Mouse (Mus musculus) G1E (cell line): ENCODE measurements at regions not wholly inside any gene's neighbourhood (a gene's known extent, or its start where the extent isn't known, plus 50 kb on each side); places are given as distances from the start of the nearest gene placed in this dataset.

Experiments
- ATAC-seq: 2 replicates; pipeline ENCODE4 v1.8.0; 2016; ENCODE audit warnings: mild to moderate bottlenecking; ENCODE audit not compliant: insufficient number of reproducible peaks, poor library complexity, low FRiP score, severe bottlenecking; ENCODE audit errors: extremely low read depth
- DNase-seq: peaks from one replicate; pipeline ENCODE4 v3.0.0; 2012; ENCODE audit warnings: low spot score
- H3K27me3 ChIP-seq: 2 replicates; pipeline ENCODE4 v1.6.1; 2012; ENCODE audit warnings: mild to moderate bottlenecking, low read length, inconsistent platforms; ENCODE audit not compliant: insufficient read depth
- H3K36me3 ChIP-seq: replicated peaks from 2 replicates; pipeline ENCODE3; 2012; ENCODE audit warnings: mild to moderate bottlenecking, inconsistent platforms
- H3K4me1 ChIP-seq: 2 replicates; pipeline ENCODE4 v1.6.1; 2012; ENCODE audit warnings: low read depth, low read length, inconsistent platforms, mixed read lengths; ENCODE audit not compliant: insufficient read depth
- H3K4me3 ChIP-seq: 2 replicates; pipeline ENCODE4 v1.5.1; 2012; ENCODE audit warnings: low read depth, mild to moderate bottlenecking, inconsistent platforms, low read length, moderate library complexity, mixed read lengths
- H3K9me3 ChIP-seq: replicated peaks from 2 replicates; pipeline ENCODE4 v1.6.1; 2012; ENCODE audit warnings: inconsistent platforms
- CTCF ChIP-seq: IDR thresholded peaks from 2 replicates; pipeline ENCODE4 v1.5.1; 2012; ENCODE audit warnings: low read depth, low read length, inconsistent platforms, mixed read lengths
- GATA1 ChIP-seq: IDR thresholded peaks from 2 replicates; pipeline ENCODE4 v1.6.1; 2012; ENCODE audit warnings: borderline replicate concordance, low read length, inconsistent platforms, mixed read lengths
- GATA2 ChIP-seq: IDR thresholded peaks from 2 replicates; pipeline ENCODE4 v1.6.1; 2012; ENCODE audit warnings: low read depth, low read length, inconsistent platforms, borderline replicate concordance
- POLR2AphosphoS5 ChIP-seq: IDR thresholded peaks from 2 replicates; pipeline ENCODE4 v1.6.1; 2012; ENCODE audit warnings: low read depth, low read length, inconsistent platforms; ENCODE audit not compliant: insufficient replicate concordance
- TAL1 ChIP-seq: conservative IDR thresholded peaks from 2 replicates; pipeline ENCODE4 v1.6.1; 2012; ENCODE audit warnings: low read depth, low read length, inconsistent platforms, mixed read lengths

GRCm38 (mm10) chr13:83884766-83885543 is 337.1 kb upstream of the Tmem161b start:
- H3K4me3 ChIP-seq = no peak overlapping the region
- no peaks in the 10 kb centered on the region for H3K4me1 ChIP-seq
- H3K36me3 ChIP-seq = no peaks in the 10 kb centered on the region
- TF ChIP-seq POLR2AphosphoS5 (no peak), CTCF (no peak), GATA2 (no peak), GATA1 (no peak), TAL1 (no peak)
- ATAC-seq = no peak
- no peaks in the 10 kb centered on the region for H3K9me3 ChIP-seq
- no peak for DNase-seq
- 0 out of 2 replicates have a peak, but pooled peaks cover 2% of the 10 kb centered on the region for H3K27me3 ChIP-seq

GRCm38 (mm10) chr13:83885729-83886128 is 336.4 kb upstream of the Tmem161b start:
- Histone ChIP-seq H3K4me3 (no peak overlapping the region), H3K36me3 (no peaks in the 10 kb centered on the region), H3K27me3 (no peaks in the 10 kb centered on the region), H3K4me1 (no peaks in the 10 kb centered on the region), H3K9me3 (no peaks in the 10 kb centered on the region)
- no peak for TF ChIP-seq POLR2AphosphoS5
- no peak for TF ChIP-seq TAL1
- TF ChIP-seq GATA1 = no peak
- TF ChIP-seq GATA2 = no peak
- DNase-seq (no peak), ATAC-seq (no peak)

GRCm38 (mm10) chr13:83914697-83915096 is 307.4 kb upstream of the Tmem161b start:
- H3K4me3 ChIP-seq = no peak overlapping the region
- no peaks in the 10 kb centered on the region for H3K27me3 ChIP-seq
- no peak for ATAC-seq
- DNase-seq = no peak
- TF ChIP-seq GATA1 = no peak
- no peak for TF ChIP-seq CTCF
- TF ChIP-seq POLR2AphosphoS5 = no peak
- no peak for TF ChIP-seq TAL1
- TF ChIP-seq GATA2 = no peak
- no peaks in the 10 kb centered on the region for H3K36me3 ChIP-seq
- H3K4me1 ChIP-seq = no peaks in the 10 kb centered on the region
- H3K9me3 ChIP-seq = no peaks in the 10 kb centered on the region

- no peak for DNase-seq
- H3K9me3 ChIP-seq = no peaks in the 10 kb centered on the region
- H3K27me3 ChIP-seq = no peaks in the 10 kb centered on the region
- no peak for ATAC-seq
- no peak for TF ChIP-seq TAL1
- no peak for TF ChIP-seq GATA1
- no peak for TF ChIP-seq GATA2
- TF ChIP-seq POLR2AphosphoS5 = no peak
- TF ChIP-seq CTCF = no peak
- no peak overlapping the region for H3K4me3 ChIP-seq
- H3K36me3 ChIP-seq = no peaks in the 10 kb centered on the region
- H3K4me1 ChIP-seq = no peaks in the 10 kb centered on the region
Measured at GRCm38 (mm10) chr13:83932761-83933160, 289.3 kb upstream of the Tmem161b start.

- H3K9me3 ChIP-seq = no peaks in the 10 kb centered on the region
- no peak overlapping the region for H3K4me3 ChIP-seq
- no peaks in the 10 kb centered on the region for H3K4me1 ChIP-seq
- H3K27me3 ChIP-seq = no peaks in the 10 kb centered on the region
- no peaks in the 10 kb centered on the region for H3K36me3 ChIP-seq
- TF ChIP-seq GATA2 (no peak), TAL1 (no peak), CTCF (no peak), GATA1 (no peak), POLR2AphosphoS5 (no peak)
- no peak for ATAC-seq
- no peak for DNase-seq
Measured at GRCm38 (mm10) chr13:83946495-83946894, 275.6 kb upstream of the Tmem161b start.

- DNase-seq (no peak), ATAC-seq (no peak)
- H3K4me1 ChIP-seq = no peaks in the 10 kb centered on the region
- no peaks in the 10 kb centered on the region for H3K9me3 ChIP-seq
- TF ChIP-seq GATA1 (no peak), TAL1 (no peak), CTCF (no peak), POLR2AphosphoS5 (no peak), GATA2 (no peak)
- H3K4me3 ChIP-seq = no peak overlapping the region
- no peaks in the 10 kb centered on the region for H3K27me3 ChIP-seq
- H3K36me3 ChIP-seq = no peaks in the 10 kb centered on the region
Measured at GRCm38 (mm10) chr13:83951163-83951562, 270.9 kb upstream of the Tmem161b start.
